Comparison of ENCODE assay signal across 15 mouse cellular contexts in the genomic region with DNA sequence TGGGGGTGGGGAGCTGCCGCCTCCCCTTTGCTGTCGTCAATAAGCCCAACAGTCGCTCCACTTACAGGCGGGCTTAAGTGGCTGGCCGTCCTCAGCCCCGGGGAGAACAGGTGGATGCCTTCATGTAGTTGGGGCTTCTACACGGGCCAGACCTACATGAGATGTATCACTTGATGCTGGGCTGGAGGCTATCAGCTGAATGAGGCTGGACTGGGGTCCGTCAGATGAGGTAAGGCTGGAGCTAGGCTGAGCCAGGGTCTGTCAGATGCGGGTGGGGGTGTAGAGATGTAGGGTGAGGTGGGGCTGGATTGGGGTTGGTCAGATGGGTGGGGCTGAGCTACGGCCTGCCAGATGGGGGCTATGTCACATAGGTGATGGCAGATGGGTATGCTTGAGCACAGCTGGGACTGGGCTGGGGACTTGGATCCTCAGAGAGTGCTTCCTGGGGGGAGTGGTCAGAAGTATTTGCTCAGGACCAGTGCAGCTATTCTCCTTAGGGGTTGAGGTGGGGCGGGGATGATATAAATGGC. TPM values are rescaled to one million over a fixed set of nuclear protein-coding genes. Genes with fewer than 3 reads are reported as not detected.
DNase-seq lines count a peak whose midpoint lies in the region; ATAC-seq lines count a peak whose summit lies in the region.
"Had no signal": no experiment of that assay in that cellular context is flagged by ENCODE, and none has a peak within 500 bp of the region (broad histone marks: within the 10 kb centered on the region; RNA-seq: fewer than 3 reads in every experiment).

No protein-coding gene starts in this region.

- ATAC-seq in heart, embryonic 14.5 days (ENCODE audit: insufficient number of reproducible peaks, insufficient read depth, low FRiP score, low read depth): no peak
- ATAC-seq in midbrain, embryonic 13.5 days: peak; percentile 51; the same call in 1 of the 2 replicates
- ATAC-seq in heart, embryonic 15.5 days (replicated peaks; ENCODE audit: insufficient number of reproducible peaks, insufficient read depth, low FRiP score, low read depth): peak; percentile 36; the same call in 1 of the 2 replicates
- peak; percentile 8; the same call in 1 of the 2 replicates for ATAC-seq in stomach, embryonic 16.5 days (ENCODE audit: insufficient read depth, low FRiP score)
- ATAC-seq: hindbrain, embryonic 16.5 days had no signal

- intact Hi-C loops in heart, postnatal 14 days (cut with DNase I): no loop called here

- no peaks in the 10 kb centered on the region for H3K9me3 ChIP-seq in heart, embryonic 14.5 days (ENCODE audit: control insufficient read depth, low read length)
- H3K9me3 ChIP-seq in midbrain, embryonic 13.5 days: no peaks in the 10 kb centered on the region
- H3K9me3 ChIP-seq in midbrain, embryonic 10.5 days (replicated peaks): no peaks in the 10 kb centered on the region
- H3K9me3 ChIP-seq in heart, embryonic 15.5 days (replicated peaks): no peaks in the 10 kb centered on the region
- H3K9me3 ChIP-seq in stomach, embryonic 16.5 days (replicated peaks; ENCODE audit: control insufficient read depth, low read length): no peaks in the 10 kb centered on the region
- H3K9me3 ChIP-seq: limb, embryonic 12.5 days; neural tube, embryonic 12.5 days; stomach, embryonic 15.5 days had no signal

- no peak overlapping the region for H3K4me3 ChIP-seq in heart, embryonic 14.5 days (ENCODE audit: control insufficient read depth in 1 of 2, insufficient read depth in 1 of 2, low read depth in 1 of 2, low read length in 2 of 2)
- no peak overlapping the region for H3K4me3 ChIP-seq in midbrain, embryonic 13.5 days (replicated peaks)
- no peak overlapping the region for H3K4me3 ChIP-seq in midbrain, embryonic 10.5 days
- no peak overlapping the region for H3K4me3 ChIP-seq in heart, embryonic 15.5 days
- no peak overlapping the region for H3K4me3 ChIP-seq in stomach, embryonic 16.5 days (replicated peaks; ENCODE audit: low read length)
- H3K4me3 ChIP-seq: limb, embryonic 12.5 days; neural tube, embryonic 12.5 days; stomach, embryonic 15.5 days had no signal

- no peaks in the 10 kb centered on the region for H3K36me3 ChIP-seq in heart, embryonic 14.5 days (ENCODE audit: control insufficient read depth, insufficient read depth, low read length)
- no peaks in the 10 kb centered on the region for H3K36me3 ChIP-seq in midbrain, embryonic 13.5 days
- no peaks in the 10 kb centered on the region for H3K36me3 ChIP-seq in midbrain, embryonic 10.5 days
- no peaks in the 10 kb centered on the region for H3K36me3 ChIP-seq in heart, embryonic 15.5 days
- no peaks in the 10 kb centered on the region for H3K36me3 ChIP-seq in stomach, embryonic 16.5 days (ENCODE audit: control insufficient read depth, insufficient read depth, low read length)
- H3K36me3 ChIP-seq: limb, embryonic 12.5 days; neural tube, embryonic 12.5 days; stomach, embryonic 15.5 days had no signal

- H3K9ac ChIP-seq in heart, embryonic 14.5 days (ENCODE audit: low read length): peak overlapping the region; percentile 21; the same call in 1 of the 2 replicates
- H3K9ac ChIP-seq in midbrain, embryonic 13.5 days (replicated peaks): no peak overlapping the region
- H3K9ac ChIP-seq in heart, embryonic 15.5 days: no peak overlapping the region
- peak overlapping the region; percentile 23 for H3K9ac ChIP-seq in stomach, embryonic 16.5 days (ENCODE audit: low read length)
- H3K9ac ChIP-seq: limb, embryonic 12.5 days; neural tube, embryonic 12.5 days; stomach, embryonic 15.5 days had no signal

- WGBS in heart, embryonic 14.5 days: 19% methylated on average over 11 of the region's 11 CpGs
- whole genome bisulfite sequencing in midbrain, embryonic 13.5 days: 40% methylated on average over 11 of the region's 11 CpGs
- WGBS in midbrain, embryonic 10.5 days: 36% methylated on average over 11 of the region's 11 CpGs
- WGBS in heart, embryonic 15.5 days: 23% methylated on average over 11 of the region's 11 CpGs
- 18% methylated on average over 11 of the region's 11 CpGs for WGBS in stomach, embryonic 16.5 days

- peaks cover 22 to 31% of the 10 kb centered on the region in 2 experiments for H3K4me1 ChIP-seq in heart, embryonic 14.5 days (ENCODE audit: control insufficient read depth in 2 of 2, insufficient read depth in 2 of 2, low read length in 2 of 2)
- H3K4me1 ChIP-seq in midbrain, embryonic 13.5 days (replicated peaks): 0 out of 2 replicates have a peak, but pooled peaks cover 3% of the 10 kb centered on the region
- peaks cover 16% of the 10 kb centered on the region for H3K4me1 ChIP-seq in midbrain, embryonic 10.5 days
- H3K4me1 ChIP-seq in heart, embryonic 15.5 days (replicated peaks): peaks cover 35% of the 10 kb centered on the region
- peaks cover 23% of the 10 kb centered on the region for H3K4me1 ChIP-seq in stomach, embryonic 16.5 days (ENCODE audit: control insufficient read depth, insufficient read depth, low read length)
- H3K4me1 ChIP-seq: neural tube, embryonic 12.5 days had no signal

- H3K4me2 ChIP-seq in heart, embryonic 14.5 days (ENCODE audit: low read length): peak overlapping the region; percentile 41
- H3K4me2 ChIP-seq in midbrain, embryonic 13.5 days (replicated peaks): no peak overlapping the region
- peak overlapping the region; percentile 26; the same call in 1 of the 2 replicates for H3K4me2 ChIP-seq in heart, embryonic 15.5 days
- H3K4me2 ChIP-seq in stomach, embryonic 16.5 days (ENCODE audit: low read depth, low read length): no peak overlapping the region
- H3K4me2 ChIP-seq: limb, embryonic 12.5 days; neural tube, embryonic 12.5 days; stomach, embryonic 15.5 days had no signal

- no peak for DNase-seq in heart, postnatal 14 days
- DNase-seq in midbrain, embryonic 10.5 days (ENCODE audit: low spot score): no peak
- DNase-seq in frontal cortex, postnatal 25 days (ENCODE audit: low spot score in 2 of 2): no peak
- DNase-seq: right cerebral cortex, postnatal 14 days had no signal

- H3K27me3 ChIP-seq in heart, embryonic 14.5 days (ENCODE audit: control insufficient read depth, insufficient read depth, low read length): no peaks in the 10 kb centered on the region
- H3K27me3 ChIP-seq in midbrain, embryonic 13.5 days: no peaks in the 10 kb centered on the region
- peaks cover 14% of the 10 kb centered on the region for H3K27me3 ChIP-seq in midbrain, embryonic 10.5 days (ENCODE audit: low read depth, poor library complexity, severe bottlenecking)
- peaks cover 9% of the 10 kb centered on the region; the same call in 1 of the 2 replicates for H3K27me3 ChIP-seq in heart, embryonic 15.5 days
- no peaks in the 10 kb centered on the region for H3K27me3 ChIP-seq in stomach, embryonic 16.5 days (ENCODE audit: control insufficient read depth, insufficient read depth, low read length)
- H3K27me3 ChIP-seq: neural tube, embryonic 12.5 days; stomach, embryonic 15.5 days had no signal

- no peak overlapping the region for H3K27ac ChIP-seq in heart, embryonic 14.5 days (replicated peaks in 1 of 2; ENCODE audit: control insufficient read depth in 1 of 2, insufficient read depth in 1 of 2, low read depth in 2 of 2, low read length in 2 of 2)
- no peak overlapping the region for H3K27ac ChIP-seq in midbrain, embryonic 13.5 days
- H3K27ac ChIP-seq in midbrain, embryonic 10.5 days (replicated peaks): no peak overlapping the region
- no peak overlapping the region for H3K27ac ChIP-seq in heart, embryonic 15.5 days
- no peak overlapping the region for H3K27ac ChIP-seq in stomach, embryonic 16.5 days (ENCODE audit: low read length)
- H3K27ac ChIP-seq: limb, embryonic 12.5 days; macrophage; neural tube, embryonic 12.5 days; stomach, embryonic 15.5 days had no signal

RNA-seq across cellular contexts. Expression of gene Aqp12, which starts 27.0 kb away (rescaled TPM):
- polyA plus RNA-seq in heart, embryonic 14.5 days (2014; fragmentation: Nextera tagmentation; extraction: Ambion mirVana): 0.19 TPM in 1 of 2 replicates, not detected in the other
- total RNA-seq in heart, postnatal 14 days (2021): not detected
- polyA plus RNA-seq in midbrain, embryonic 13.5 days (2015; fragmentation: Nextera tagmentation; extraction: Ambion mirVana): not detected in 2 replicates
- polyA plus RNA-seq in midbrain, embryonic 10.5 days (2016; fragmentation: Nextera tagmentation; extraction: Ambion mirVana): not detected in 2 replicates
- not detected in 2 replicates for polyA plus RNA-seq in heart, embryonic 15.5 days (2015; fragmentation: Nextera tagmentation; extraction: Ambion mirVana)
- 11.4 and 15.0 TPM in 2 replicates for polyA plus RNA-seq in stomach, embryonic 16.5 days (2015; fragmentation: Nextera tagmentation; extraction: Ambion mirVana)
- total RNA-seq: common myeloid progenitor, adult 5-6 weeks; layer of hippocampus, adult 8-10 months had no signal
- polyA plus RNA-seq: hindbrain, embryonic 16.5 days; limb, embryonic 12.5 days; macrophage; neural tube, embryonic 12.5 days had no signal

RNA-seq across cellular contexts. Expression of gene Gpr35, which starts 28.5 kb away (rescaled TPM):
- polyA plus RNA-seq in heart, embryonic 14.5 days (2014; fragmentation: Nextera tagmentation; extraction: Ambion mirVana): 0.44 and 0.54 TPM in 2 replicates
- total RNA-seq in heart, postnatal 14 days (2021): under 1 TPM; 0.48 to 0.61 TPM
- polyA plus RNA-seq in midbrain, embryonic 13.5 days (2015; fragmentation: Nextera tagmentation; extraction: Ambion mirVana): 0.34 and 0.44 TPM in 2 replicates
- polyA plus RNA-seq in midbrain, embryonic 10.5 days (2016; fragmentation: Nextera tagmentation; extraction: Ambion mirVana): 0.36 and 0.39 TPM in 2 replicates
- polyA plus RNA-seq in heart, embryonic 15.5 days (2015; fragmentation: Nextera tagmentation; extraction: Ambion mirVana): 0.43 and 0.94 TPM in 2 replicates
- 8.7 and 8.9 TPM in 2 replicates for polyA plus RNA-seq in stomach, embryonic 16.5 days (2015; fragmentation: Nextera tagmentation; extraction: Ambion mirVana)

RNA-seq across cellular contexts. Expression of gene Capn10, which starts 45.0 kb away (rescaled TPM):
- 15.7 and 16.9 TPM in 2 replicates for polyA plus RNA-seq in heart, embryonic 14.5 days (2014; fragmentation: Nextera tagmentation; extraction: Ambion mirVana)
- 1 to 10 TPM; 7.5 to 9.6 TPM for total RNA-seq in heart, postnatal 14 days (2021)
- polyA plus RNA-seq in midbrain, embryonic 13.5 days (2015; fragmentation: Nextera tagmentation; extraction: Ambion mirVana): 62.6 and 63.2 TPM in 2 replicates
- 43.1 and 50.8 TPM in 2 replicates for polyA plus RNA-seq in midbrain, embryonic 10.5 days (2016; fragmentation: Nextera tagmentation; extraction: Ambion mirVana)
- polyA plus RNA-seq in heart, embryonic 15.5 days (2015; fragmentation: Nextera tagmentation; extraction: Ambion mirVana): 21.7 and 23.6 TPM in 2 replicates
- polyA plus RNA-seq in stomach, embryonic 16.5 days (2015; fragmentation: Nextera tagmentation; extraction: Ambion mirVana): 35.7 and 36.0 TPM in 2 replicates

Comparison
In these comparisons a context has a peak if more than half of its experiments do, and no peak if none do; other contexts are left out.
1. H3K9ac ChIP-seq: peak in heart, embryonic 14.5 days (single experiment) and stomach, embryonic 16.5 days (single experiment); none in midbrain, embryonic 13.5 days (single experiment) and heart, embryonic 15.5 days (single experiment).
2. H3K4me2 ChIP-seq: peak in heart, embryonic 14.5 days (single experiment) and heart, embryonic 15.5 days (single experiment); none in midbrain, embryonic 13.5 days (single experiment) and stomach, embryonic 16.5 days (single experiment).
3. RNA of gene Aqp12, which starts 27.0 kb away (polyA plus RNA-seq): 11.4 to 15.0 TPM in stomach, embryonic 16.5 days; 0.19 TPM in heart, embryonic 14.5 days, not detected in midbrain, embryonic 13.5 days, not detected in midbrain, embryonic 10.5 days and not detected in heart, embryonic 15.5 days; every median in the first group is over 10 times any median in the second.